In the genomic region with DNA sequence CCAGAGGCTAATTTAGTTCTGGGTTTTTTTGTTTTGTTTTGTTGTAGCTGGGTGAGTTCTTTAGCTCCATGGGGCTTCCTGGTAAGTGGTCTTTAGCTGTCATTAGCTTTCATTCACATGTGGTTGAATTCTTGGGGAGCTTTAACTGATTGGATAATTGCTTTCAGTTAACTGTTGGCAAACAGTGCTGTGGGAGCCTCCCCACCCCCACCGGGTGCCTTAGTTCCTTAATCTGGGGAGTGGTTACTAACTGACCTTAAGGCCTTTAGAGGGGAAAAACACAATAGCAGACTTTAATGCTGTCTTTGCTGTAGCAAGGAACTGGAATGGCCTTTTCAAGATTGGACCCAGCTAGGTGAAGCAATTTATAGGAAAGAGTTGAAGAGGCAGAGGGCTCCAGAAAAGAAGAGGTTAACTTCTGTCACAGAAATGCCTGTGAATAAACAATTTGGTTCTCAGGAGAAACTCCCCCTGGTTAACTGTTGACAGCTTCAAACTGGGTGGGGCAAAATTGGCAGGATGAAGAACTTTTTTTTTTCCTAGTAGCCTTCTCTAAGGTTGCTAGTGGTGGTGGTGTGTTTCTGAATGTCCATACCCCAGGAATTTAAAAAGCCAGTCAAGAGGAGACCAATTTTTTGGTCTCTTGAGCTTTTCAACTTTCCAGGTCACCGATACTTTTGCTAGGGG, we compare ENCODE assay signal across 9 mouse cellular contexts. TPM values are rescaled to one million over a fixed set of nuclear protein-coding genes. Genes with fewer than 3 reads are reported as not detected.
DNase-seq lines count a peak whose midpoint lies in the region; ATAC-seq lines count a peak whose summit lies in the region.
"Had no signal": no experiment of that assay in that cellular context is flagged by ENCODE, and none has a peak within 500 bp of the region (broad histone marks: within the 10 kb centered on the region; RNA-seq: fewer than 3 reads in every experiment).

No protein-coding gene starts in this region.

- no peaks in the 10 kb centered on the region for H3K9me3 ChIP-seq in kidney, embryonic 16.5 days (ENCODE audit: low read length)
- H3K9me3 ChIP-seq: megakaryocyte, embryonic 14.5 days had no signal

- no peaks in the 10 kb centered on the region for H3K27me3 ChIP-seq in kidney, embryonic 16.5 days (ENCODE audit: insufficient read depth, low read length)
- H3K27me3 ChIP-seq: megakaryocyte, embryonic 14.5 days had no signal

- H3K4me1 ChIP-seq in kidney, embryonic 16.5 days (ENCODE audit: insufficient read depth, low read length) = peaks cover 24% of the 10 kb centered on the region

- no peak overlapping the region for H3K9ac ChIP-seq in kidney, embryonic 16.5 days (replicated peaks; ENCODE audit: low read length)

- peak; percentile 26 to 28 for DNase-seq in heart, postnatal 14 days
- no peak for DNase-seq in heart, adult 8-10 months (ENCODE audit: low spot score)
- DNase-seq in WW6 (ENCODE audit: low read depth, low spot score) = peak; percentile 72
- DNase-seq in layer of hippocampus, adult 9-11 months = no peak
- no peak for DNase-seq in gastrocnemius, postnatal 10 days
- no peak for DNase-seq in left cerebral cortex, postnatal 25 days (ENCODE audit: low spot score in 2 of 2)

- H3K36me3 ChIP-seq in kidney, embryonic 16.5 days (ENCODE audit: insufficient read depth, low read length) = no peaks in the 10 kb centered on the region

- intact Hi-C loops in heart, postnatal 14 days (cut with DNase I) = no loop called here
- intact Hi-C loops in left cerebral cortex, postnatal 25 days (cut with DNase I) = no loop called here

- no peak overlapping the region for H3K4me2 ChIP-seq in kidney, embryonic 16.5 days (replicated peaks; ENCODE audit: low read depth, low read length)

- no peak overlapping the region for H3K4me3 ChIP-seq in kidney, embryonic 16.5 days (ENCODE audit: low read length)
- H3K4me3 ChIP-seq: megakaryocyte, embryonic 14.5 days had no signal

- ATAC-seq in kidney, embryonic 16.5 days (ENCODE audit: low FRiP score, low TSS enrichment) = peak; percentile 33; the same call in 1 of the 2 replicates
- ATAC-seq in megakaryocyte progenitor cell, adult 5-6 weeks (replicated peaks; ENCODE audit: poor library complexity) = peak; percentile 59

- peak overlapping the region; percentile 38; the same call in 1 of the 2 replicates for H3K27ac ChIP-seq in kidney, embryonic 16.5 days (ENCODE audit: low read length)

- 31% methylated on average over 2 of the region's 2 CpGs for WGBS in kidney, embryonic 16.5 days

RNA-seq across cellular contexts. Expression of a gene that starts 7.2 kb away (rescaled TPM):
- total RNA-seq in heart, postnatal 14 days (2021) = 10 to 100 TPM; 51.4 to 57.0 TPM
- total RNA-seq in heart, adult 8-10 months (2022) = 10 to 100 TPM; 41.9 to 50.0 (median 45.1) TPM
- polyA plus RNA-seq in kidney, embryonic 16.5 days (2015; fragmentation: Nextera tagmentation; extraction: Ambion mirVana) = 102 and 108 TPM in 2 replicates
- total RNA-seq in megakaryocyte progenitor cell, adult 5-6 weeks (2015) = 59.2 and 60.4 TPM in 2 replicates
- total RNA-seq in megakaryocyte progenitor cell, adult 5-6 weeks (2017) = 65.8 and 89.2 TPM in 2 replicates
- 10 to 100 TPM; 49.4 to 67.7 TPM for total RNA-seq in gastrocnemius, postnatal 10 days (2021)
- 100 to 1,000 TPM; 116 TPM for total RNA-seq in left cerebral cortex, postnatal 25 days (2021)

RNA-seq across cellular contexts. Expression of a gene that starts 57.0 kb away (rescaled TPM):
- total RNA-seq in heart, postnatal 14 days (2021) = 1 to 10 TPM; 2.1 to 2.2 TPM
- total RNA-seq in heart, adult 8-10 months (2022) = 1 to 10 TPM in 3 of 4 experiments, under 1 TPM in 1; 0.90 to 1.5 (median 1.0) TPM
- polyA plus RNA-seq in kidney, embryonic 16.5 days (2015; fragmentation: Nextera tagmentation; extraction: Ambion mirVana) = 14.0 and 14.6 TPM in 2 replicates
- 8.0 and 10.8 TPM in 2 replicates for total RNA-seq in megakaryocyte progenitor cell, adult 5-6 weeks (2015)
- 7.0 and 8.9 TPM in 2 replicates for total RNA-seq in megakaryocyte progenitor cell, adult 5-6 weeks (2017)
- total RNA-seq in gastrocnemius, postnatal 10 days (2021) = 1 to 10 TPM; 2.5 to 2.7 TPM
- total RNA-seq in left cerebral cortex, postnatal 25 days (2021) = 10 to 100 TPM; 27.9 to 29.3 TPM

Comparison
In these comparisons a context has a peak if more than half of its experiments do, and no peak if none do; other contexts are left out.
1. DNase-seq: peak in heart, postnatal 14 days (2 of 2) and WW6 (single experiment); none in heart, adult 8-10 months (single experiment), layer of hippocampus, adult 9-11 months (single experiment), gastrocnemius, postnatal 10 days (single experiment) and left cerebral cortex, postnatal 25 days (0 of 2).